Mouse (Mus musculus) brain, embryonic 14.5 days (tissue): ENCODE data around the gene Cdiptos.

ENCODE experiments used
- CTCF ChIP-seq: fragments of 200-500 bp; IDR thresholded peaks from 2 replicates; pipeline ENCODE4 v1.5.1; 2012; ENCODE audit warnings: inconsistent platforms, mild to moderate bottlenecking, moderate library complexity, borderline replicate concordance; ENCODE audit not compliant: insufficient read depth, insufficient read length; ENCODE audit errors: extremely low read depth
- POLR2A ChIP-seq: fragments of 200-500 bp; IDR thresholded peaks from 2 replicates; pipeline ENCODE4 v1.6.1; 2012; ENCODE audit warnings: mild to moderate bottlenecking, inconsistent platforms, borderline replicate concordance; ENCODE audit not compliant: poor library complexity, insufficient read depth, insufficient read length, severe bottlenecking; ENCODE audit errors: extremely low read depth

DNA sequence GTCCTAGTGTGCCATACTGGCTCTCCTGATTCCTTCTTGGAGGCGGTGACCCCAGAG is 177 bp downstream of the Cdiptos start, which contains the start of gene Cdipt:
- TF ChIP-seq CTCF = no peak
- no peak for TF ChIP-seq POLR2A
